Mouse (Mus musculus) erythroblast, embryonic 14.5 days (primary cell): ENCODE results near the gene Tubgcp5.

ENCODE experiments used
- GATA1 ChIP-seq: IDR thresholded peaks from 2 replicates; pipeline ENCODE4 v1.6.1; 2012; ENCODE audit warnings: low read length, inconsistent platforms, mixed read lengths
- TAL1 ChIP-seq: IDR thresholded peaks from 3 replicates; pipeline ENCODE4 v1.6.1; 2012; ENCODE audit warnings: low read length, inconsistent platforms, mixed read lengths

- TF ChIP-seq GATA1, result no peak
- no peak for TF ChIP-seq TAL1
These were observed 66.0 kb downstream of the Tubgcp5 start for GRCm38 (mm10) chr7:55859956-55860355.
